Mouse (Mus musculus) ES-E14 (cell line): ENCODE measurements around the gene Megf11. TPM values are rescaled to one million over a fixed set of nuclear protein-coding genes. Genes with fewer than 3 reads are reported as not detected.
A peak's percentile ranks its signal among the peaks of the same experiment; 100 is the strongest.

Source experiments
- DNase-seq: peaks from one replicate; pipeline ENCODE4 v3.0.0-alpha.2; 2013; ENCODE audit warnings: low read depth, low spot score
- H3K27ac ChIP-seq: 2 replicates; pipeline ENCODE4 v1.5.1; 2012; ENCODE audit warnings: low read depth, mild to moderate bottlenecking, low read length, moderate library complexity, mixed read lengths; ENCODE audit not compliant: poor library complexity, insufficient read depth, severe bottlenecking
- H3K36me3 ChIP-seq: 2 replicates; pipeline ENCODE4 v1.6.1; 2012; ENCODE audit warnings: mild to moderate bottlenecking, low read length, moderate library complexity, mixed read lengths; ENCODE audit not compliant: control insufficient read depth, poor library complexity, insufficient read depth, severe bottlenecking
- H3K4me1 ChIP-seq, 2 experiments: fragments of 150-350 bp in 1 of 2; sonication (generic) in 1 of 2; 2 replicates each; pipeline ENCODE4 v1.6.1; 2012; ENCODE audit warnings: low read length in 2 of 2, mild to moderate bottlenecking in 1 of 2, mixed read lengths in 1 of 2; ENCODE audit not compliant: control insufficient read depth in 2 of 2, insufficient read depth in 2 of 2, poor library complexity in 1 of 2
- H3K4me3 ChIP-seq, 2 experiments: fragments of 150-350 bp in 1 of 2; sonication (generic) in 1 of 2; 2 replicates each; pipeline ENCODE4 v1.5.1; 2012; ENCODE audit warnings: low read length in 2 of 2, low read depth in 1 of 2, mild to moderate bottlenecking in 1 of 2, mixed read lengths in 1 of 2; ENCODE audit not compliant: insufficient read depth in 1 of 2, poor library complexity in 1 of 2, severe bottlenecking in 1 of 2
- H3K9ac ChIP-seq: 2 replicates; pipeline ENCODE4 v1.6.1; 2012; ENCODE audit warnings: low read depth, mild to moderate bottlenecking, low read length, mixed read lengths; ENCODE audit not compliant: poor library complexity, insufficient read depth, severe bottlenecking
- H3K9me3 ChIP-seq: fragments of 150-350 bp; sonication (generic); 2 replicates; pipeline ENCODE4 v1.6.1; 2012; ENCODE audit warnings: low read depth, mild to moderate bottlenecking, low read length; ENCODE audit not compliant: control insufficient read depth, insufficient read depth
- CHD2 ChIP-seq: IDR thresholded peaks from 2 replicates; pipeline ENCODE4 v1.6.1; 2014; ENCODE audit warnings: mild to moderate bottlenecking, low read depth, low read length, inconsistent platforms
- HCFC1 ChIP-seq: IDR thresholded peaks from 2 replicates; pipeline ENCODE4 v1.6.1; 2012; ENCODE audit warnings: low read length, inconsistent platforms, borderline replicate concordance; ENCODE audit not compliant: insufficient read depth
- MAFK ChIP-seq: IDR thresholded peaks from 2 replicates; pipeline ENCODE4 v1.6.1; 2014; ENCODE audit warnings: mild to moderate bottlenecking, low read depth, low read length, inconsistent platforms; ENCODE audit not compliant: insufficient read depth
- ZC3H11A ChIP-seq: IDR thresholded peaks from 2 replicates; pipeline ENCODE4 v1.6.1; 2012; ENCODE audit warnings: low read depth, mild to moderate bottlenecking, inconsistent platforms, low read length, borderline replicate concordance
- ZNF384 ChIP-seq: IDR thresholded peaks from 2 replicates; pipeline ENCODE4 v1.6.1; 2012; ENCODE audit warnings: low read depth, low read length, inconsistent platforms
- in situ Hi-C, 2 experiments: fragments of 600-800 bp; cut with MboI; formaldehyde crosslinking; loops; one replicate each; pipeline ENCODE4 v1.15.1; 2025; ENCODE audit warnings: low sequenced_read_pairs in 2 of 2, inconsistent platforms in 1 of 2; ENCODE audit not compliant: unreplicated experiment in 2 of 2
- total RNA-seq: library from RNA; depleted of rRNA; stranded (reverse); fragments of 300-350 nt; gene quantifications from 2 replicates; pipeline ENCODE4 v1.2.3, GENCODE M21; 2012

Megf11 gene
- total RNA-seq, 1 experiment: 7.5 TPM

DNA sequence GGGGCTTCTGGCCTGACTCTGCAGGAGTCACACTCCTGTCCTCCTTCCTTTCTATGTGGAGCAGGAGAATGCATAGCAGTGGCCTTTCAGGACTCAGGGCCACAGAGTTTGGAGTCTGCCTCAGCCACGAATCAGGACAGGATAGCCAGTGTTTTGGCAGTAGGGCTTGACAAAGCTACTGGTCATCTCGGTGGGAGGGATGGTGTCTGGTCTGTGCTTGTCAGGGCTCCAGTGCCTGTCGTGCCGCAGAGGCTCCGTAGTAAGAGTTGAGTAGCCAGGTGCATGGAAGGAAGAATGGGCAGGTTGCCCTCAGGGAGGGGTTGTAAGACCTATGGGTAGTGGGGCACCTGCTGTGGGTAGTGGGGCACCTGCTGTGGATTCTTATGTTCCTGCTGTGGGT lies 96.7 kb downstream of the Megf11 start:
- H3K4me1 ChIP-seq: no peaks in the 10 kb centered on the region
- TF ChIP-seq MAFK: no peak
- no peak for TF ChIP-seq ZC3H11A
- no peak for TF ChIP-seq HCFC1
- TF ChIP-seq ZNF384: no peak
- no peak for TF ChIP-seq CHD2
- DNase-seq: no peak
- no peak overlapping the region for H3K4me3 ChIP-seq
- H3K9me3 ChIP-seq: no peaks in the 10 kb centered on the region
- H3K27ac ChIP-seq: no peak overlapping the region
- no peaks in the 10 kb centered on the region for H3K36me3 ChIP-seq
- in situ Hi-C loops: no loop called here
- H3K9ac ChIP-seq: no peak overlapping the region

DNA sequence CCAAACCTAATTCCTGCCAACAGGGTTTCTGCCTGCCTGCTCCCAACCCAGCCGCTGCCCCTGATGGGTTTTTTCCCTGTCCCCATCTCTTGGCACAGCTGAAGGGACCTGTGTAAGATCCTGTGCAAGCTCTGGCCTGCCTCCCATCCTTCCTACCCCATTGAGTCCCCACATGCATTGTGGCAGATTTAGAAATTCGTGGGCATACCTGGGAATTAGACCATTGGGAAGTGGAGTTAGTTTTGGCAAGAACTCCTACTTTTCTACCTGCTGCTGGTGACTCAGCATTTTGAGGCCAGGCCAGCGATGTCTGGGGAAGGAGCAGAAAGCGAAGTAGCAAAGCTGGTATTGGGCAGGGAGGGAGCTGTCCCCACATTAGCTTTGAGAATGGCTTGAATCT lies 102.0 kb downstream of the Megf11 start:
- Histone ChIP-seq H3K27ac (no peak overlapping the region), H3K36me3 (no peaks in the 10 kb centered on the region), H3K4me1 (peaks cover 0 to 9% of the 10 kb centered on the region in 2 experiments; a peak in 2 of 4 replicates), H3K9me3 (no peaks in the 10 kb centered on the region), H3K9ac (no peak overlapping the region), H3K4me3 (no peak overlapping the region)
- DNase-seq: no peak
- in situ Hi-C loops: no loop called here
- TF ChIP-seq MAFK (peak; percentile 80), ZNF384 (no peak), HCFC1 (no peak), CHD2 (no peak)

DNA sequence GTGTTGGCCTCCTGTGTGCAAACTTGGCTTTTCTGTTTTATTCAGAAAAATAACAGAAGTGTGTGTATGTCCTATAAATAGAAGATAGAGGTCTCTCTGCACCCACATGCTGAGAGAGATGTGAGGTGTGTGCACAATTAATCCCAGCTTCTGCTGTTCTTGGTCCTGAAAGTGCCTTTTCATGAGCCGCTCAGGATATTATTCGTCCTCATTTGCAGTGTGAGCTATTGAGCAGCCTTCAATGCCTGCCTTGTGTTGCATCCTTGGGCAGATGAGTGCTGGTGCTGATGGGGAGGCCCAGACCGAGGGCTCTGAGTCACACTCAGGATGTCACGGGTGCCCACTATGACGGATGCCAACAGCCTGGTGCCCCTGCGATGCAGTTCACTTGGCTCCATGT lies 109.2 kb downstream of the Megf11 start:
- in situ Hi-C loops: no loop called here
- Histone ChIP-seq H3K27ac (no peak overlapping the region), H3K9me3 (no peaks in the 10 kb centered on the region), H3K36me3 (no peaks in the 10 kb centered on the region), H3K9ac (no peak overlapping the region; the same call in 1 of the 2 replicates), H3K4me3 (no peak overlapping the region), H3K4me1 (no peaks in the 10 kb centered on the region)
- no peak for DNase-seq
- TF ChIP-seq HCFC1 (no peak), CHD2 (no peak), ZNF384 (no peak), ZC3H11A (no peak), MAFK (no peak)

DNA sequence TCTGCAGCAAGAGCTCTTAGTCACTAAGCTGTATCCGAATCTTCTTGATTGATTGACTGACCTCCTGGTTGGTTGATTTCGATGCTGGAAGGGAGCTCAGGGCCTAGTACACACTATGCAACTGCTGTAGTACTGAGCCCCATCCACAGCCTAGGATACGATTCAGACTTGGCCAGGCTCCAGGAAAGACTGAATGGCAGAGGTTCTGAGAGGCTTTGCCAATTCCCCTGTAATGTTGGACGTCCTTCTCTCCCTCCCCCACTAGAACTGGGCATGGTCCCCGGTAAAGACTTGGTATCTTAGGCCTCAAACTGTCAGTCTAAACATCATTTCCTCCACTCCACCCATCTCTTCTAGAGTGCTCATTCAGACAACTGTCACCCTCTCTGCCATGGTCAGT lies 113.5 kb downstream of the Megf11 start:
- TF ChIP-seq ZC3H11A (no peak), MAFK (no peak), ZNF384 (no peak), CHD2 (no peak), HCFC1 (no peak)
- Histone ChIP-seq H3K9ac (no peak overlapping the region), H3K36me3 (no peaks in the 10 kb centered on the region; the same call in 1 of the 2 replicates), H3K4me1 (no peaks in the 10 kb centered on the region), H3K9me3 (no peaks in the 10 kb centered on the region), H3K4me3 (no peak overlapping the region), H3K27ac (no peak overlapping the region)
- in situ Hi-C loops: no loop called here
- DNase-seq: no peak

DNA sequence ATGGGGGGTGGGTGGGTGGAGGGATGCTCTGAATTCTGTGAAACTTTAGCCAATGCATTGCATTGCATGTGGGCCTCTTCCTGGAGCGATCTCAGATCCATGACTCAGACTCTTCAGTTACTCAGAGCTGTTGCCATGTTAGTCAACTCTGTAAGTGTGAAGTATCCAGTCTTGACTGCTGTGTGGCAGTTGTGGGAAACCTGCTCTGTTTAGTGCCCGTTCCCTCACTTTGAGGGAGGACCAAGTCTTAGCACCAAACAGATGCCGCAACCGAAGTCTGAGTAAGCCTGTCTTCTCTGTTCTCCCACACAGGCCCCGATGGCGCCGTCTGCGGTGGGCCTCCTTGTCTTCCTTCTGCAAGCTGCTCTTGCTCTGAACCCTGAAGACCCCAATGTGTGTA lies 115.8 kb downstream of the Megf11 start:
- no peak overlapping the region for H3K4me3 ChIP-seq
- no peaks in the 10 kb centered on the region; the same call in 1 of the 2 replicates for H3K36me3 ChIP-seq
- no peaks in the 10 kb centered on the region for H3K4me1 ChIP-seq
- no peak overlapping the region for H3K27ac ChIP-seq
- in situ Hi-C loops: no loop called here
- H3K9me3 ChIP-seq: no peaks in the 10 kb centered on the region
- TF ChIP-seq HCFC1 (no peak), MAFK (no peak), ZNF384 (no peak), ZC3H11A (no peak), CHD2 (no peak)
- H3K9ac ChIP-seq: no peak overlapping the region
- DNase-seq: no peak
